ENCODE assay signal across 12 mouse cellular contexts in the genomic region with DNA sequence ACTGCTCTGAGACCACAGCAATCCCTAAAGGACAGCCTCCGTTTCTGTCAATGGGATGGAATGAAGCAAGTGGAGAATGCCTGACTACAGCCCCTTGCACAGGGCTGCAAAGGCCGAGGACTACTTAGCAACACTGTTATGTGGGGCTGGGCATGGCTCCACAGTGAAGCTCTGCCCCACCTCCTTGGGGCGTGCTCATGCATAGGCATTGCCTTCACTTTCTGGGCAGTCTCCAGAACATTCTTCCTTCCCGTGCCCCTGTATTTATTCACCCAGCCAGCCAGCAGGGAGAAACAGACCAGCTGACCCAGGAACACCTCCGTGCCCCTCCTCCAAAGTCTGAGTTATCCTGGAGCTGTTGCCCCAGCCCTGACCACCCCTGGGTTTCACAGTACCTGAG.
A peak's percentile ranks its signal among the peaks of the same experiment; 100 is the strongest.
DNase-seq lines count a peak whose midpoint lies in the region; ATAC-seq and TF ChIP-seq lines count a peak whose summit lies in the region.
"Had no signal": no experiment of that assay in that cellular context is flagged by ENCODE, and none has a peak within 500 bp of the region (broad histone marks: within the 10 kb centered on the region; RNA-seq: fewer than 3 reads in every experiment).

No protein-coding gene starts in this region.

- no peaks in the 10 kb centered on the region for H3K27me3 ChIP-seq in embryonic facial prominence, embryonic 10.5 days (replicated peaks; ENCODE audit: low read depth, poor library complexity, severe bottlenecking)
- H3K27me3 ChIP-seq in midbrain, postnatal 0 days (ENCODE audit: insufficient read depth, low read length), result no peaks in the 10 kb centered on the region
- H3K27me3 ChIP-seq: midbrain, embryonic 15.5 days had no signal

- peak; percentile 60 for DNase-seq in heart, postnatal 10 days
- DNase-seq in heart, postnatal 25 days (ENCODE audit: low spot score), result no peak
- no peak for DNase-seq in embryonic facial prominence, embryonic 10.5 days (ENCODE audit: low spot score)
- DNase-seq in kidney, adult 8-10 months, result peak; percentile 47 to 80
- DNase-seq in lung, postnatal 10 days, result peak; percentile 43
- DNase-seq in testis, postnatal 10 days (ENCODE audit: low spot score), result no peak
- DNase-seq in midbrain, postnatal 0 days (ENCODE audit: low spot score), result no peak
- DNase-seq: cerebellum, adult 8-10 months; layer of hippocampus, postnatal 36 days; thymus, postnatal 36 days had no signal

- ATAC-seq in midbrain, postnatal 0 days (ENCODE audit: low FRiP score), result no peak; the same call in 1 of the 2 replicates
- ATAC-seq: midbrain, embryonic 15.5 days had no signal

- no peak for TF ChIP-seq CTCF in midbrain, postnatal 0 days (IDR thresholded peaks at IDR 0.05)

- H3K36me3 ChIP-seq in embryonic facial prominence, embryonic 10.5 days (replicated peaks), result no peaks in the 10 kb centered on the region
- H3K36me3 ChIP-seq in midbrain, postnatal 0 days (ENCODE audit: insufficient read depth, low read length), result no peaks in the 10 kb centered on the region
- H3K36me3 ChIP-seq: midbrain, embryonic 15.5 days had no signal

- no peak overlapping the region for H3K4me3 ChIP-seq in embryonic facial prominence, embryonic 10.5 days
- H3K4me3 ChIP-seq in midbrain, postnatal 0 days (ENCODE audit: low read depth, low read length), result no peak overlapping the region
- H3K4me3 ChIP-seq: midbrain, embryonic 15.5 days had no signal

- intact Hi-C loops in heart, postnatal 10 days (cut with DNase I), result no loop called here
- intact Hi-C loops in heart, postnatal 25 days (cut with DNase I), result no loop called here

- peaks cover 25% of the 10 kb centered on the region for H3K4me1 ChIP-seq in embryonic facial prominence, embryonic 10.5 days
- H3K4me1 ChIP-seq in midbrain, postnatal 0 days (ENCODE audit: insufficient read depth, low read length), result no peaks in the 10 kb centered on the region

- no peaks in the 10 kb centered on the region for H3K9me3 ChIP-seq in embryonic facial prominence, embryonic 10.5 days
- H3K9me3 ChIP-seq in midbrain, postnatal 0 days (ENCODE audit: low read length), result no peaks in the 10 kb centered on the region
- H3K9me3 ChIP-seq: midbrain, embryonic 15.5 days had no signal

- H3K9ac ChIP-seq in midbrain, postnatal 0 days (replicated peaks; ENCODE audit: low read length, poor library complexity, severe bottlenecking), result no peak overlapping the region
- H3K9ac ChIP-seq: midbrain, embryonic 15.5 days had no signal

- H3K27ac ChIP-seq in embryonic facial prominence, embryonic 10.5 days (replicated peaks), result peak overlapping the region; percentile 24; the same call in 1 of the 2 replicates
- H3K27ac ChIP-seq in midbrain, postnatal 0 days (ENCODE audit: low read depth, low read length), result no peak overlapping the region
- H3K27ac ChIP-seq: macrophage; midbrain, embryonic 15.5 days had no signal

- WGBS in embryonic facial prominence, embryonic 10.5 days, result 75% methylated on average over 5 of the region's 5 CpGs
- WGBS in midbrain, postnatal 0 days, result 64% methylated on average over 5 of the region's 5 CpGs

- H3K4me2 ChIP-seq in midbrain, postnatal 0 days (ENCODE audit: low read depth, low read length, poor library complexity, severe bottlenecking), result no peak overlapping the region
- H3K4me2 ChIP-seq: midbrain, embryonic 15.5 days had no signal

Comparison
In these comparisons a context has a peak if more than half of its experiments do, and no peak if none do; other contexts are left out.
1. DNase-seq: peak in heart, postnatal 10 days (2 of 2), kidney, adult 8-10 months (2 of 2) and lung, postnatal 10 days (single experiment); none in heart, postnatal 25 days (single experiment), embryonic facial prominence, embryonic 10.5 days (single experiment), testis, postnatal 10 days (single experiment) and midbrain, postnatal 0 days (single experiment).